Mouse (Mus musculus): Measurements from ENCODE around the gene Fam89b.

The Fam89b gene

GRCm38 (mm10) chr19:5740320-5741317, 11.2 kb upstream of the Fam89b start, which contains the start of gene Ltbp3:
Ltbp3 (plus strand) TSS chr19:5740904.
- DNase-seq (ENCODE audit: low read depth, low spot score) = no peak

GRCm38 (mm10) chr19:5739446-5739845, 10.0 kb upstream of the Fam89b start:
- no peak for DNase-seq (ENCODE audit: low read depth, low spot score)

GRCm38 (mm10) chr19:5734325-5734724, 4.9 kb upstream of the Fam89b start:
- DNase-seq (ENCODE audit: low read depth, low spot score) = no peak

- DNase-seq (ENCODE audit: low read depth, low spot score) = peak; percentile 72
Measured at GRCm38 (mm10) chr19:5731264-5731978, 2.0 kb upstream of the Fam89b start.

GRCm38 (mm10) chr19:5730314-5731186, 1.1 kb upstream of the Fam89b start:
- DNase-seq (ENCODE audit: low read depth, low spot score) = no peak

GRCm38 (mm10) chr19:5728631-5729443, 616 bp downstream of the Fam89b start:
- no peak for DNase-seq (ENCODE audit: low read depth, low spot score)

GRCm38 (mm10) chr19:5727701-5728100, 1.8 kb downstream of the Fam89b start:
- no peak for DNase-seq (ENCODE audit: low read depth, low spot score)

- DNase-seq (ENCODE audit: low read depth, low spot score) = no peak
Measured at GRCm38 (mm10) chr19:5726961-5727578, 2.4 kb downstream of the Fam89b start.

- no peak for DNase-seq (ENCODE audit: low read depth, low spot score)
Measured at GRCm38 (mm10) chr19:5725767-5726515, 3.5 kb downstream of the Fam89b start, which contains the start of gene Ehbp1l1. Ehbp1l1 (minus strand) TSS chr19:5726317.

GRCm38 (mm10) chr19:5725029-5725707, 4.3 kb downstream of the Fam89b start:
- DNase-seq (ENCODE audit: low read depth, low spot score) = no peak

GRCm38 (mm10) chr19:5724549-5724941, 4.9 kb downstream of the Fam89b start:
- DNase-seq (ENCODE audit: low read depth, low spot score) = no peak

GRCm38 (mm10) chr19:5723934-5724548, 5.4 kb downstream of the Fam89b start:
- no peak for DNase-seq (ENCODE audit: low read depth, low spot score)

- no peak for DNase-seq (ENCODE audit: low read depth, low spot score)
Measured at GRCm38 (mm10) chr19:5722848-5723425, 6.5 kb downstream of the Fam89b start.

- no peak for DNase-seq (ENCODE audit: low read depth, low spot score)
Measured at GRCm38 (mm10) chr19:5721233-5721632, 8.2 kb downstream of the Fam89b start.

GRCm38 (mm10) chr19:5716955-5717354, 12.5 kb downstream of the Fam89b start:
- no peak for DNase-seq (ENCODE audit: low read depth, low spot score)

GRCm38 (mm10) chr19:5715793-5716688, 13.4 kb downstream of the Fam89b start:
- no peak for DNase-seq (ENCODE audit: low read depth, low spot score)

- no peak for DNase-seq (ENCODE audit: low read depth, low spot score)
Measured at GRCm38 (mm10) chr19:5713730-5714129, 15.7 kb downstream of the Fam89b start.
